Mouse (Mus musculus) C2C12 (cell line): ENCODE data around the gene Ccdc142. TPM values are rescaled to one million over a fixed set of nuclear protein-coding genes. Genes with fewer than 3 reads are reported as not detected.

Source experiments
- H3K27me3 ChIP-seq: one replicate; pipeline ENCODE4 v1.6.1; 2011; ENCODE audit not compliant: control insufficient read depth, insufficient read depth, insufficient read length
- H3K36me3 ChIP-seq: one replicate; pipeline ENCODE4 v1.6.1; 2011; ENCODE audit not compliant: control insufficient read depth, insufficient read depth
- H3K4me3 ChIP-seq: one replicate; pipeline ENCODE4 v1.5.1; 2011; ENCODE audit warnings: mild to moderate bottlenecking, control low read depth; ENCODE audit not compliant: poor library complexity, insufficient read depth, severe bottlenecking
- H3K79me2 ChIP-seq: one replicate; pipeline ENCODE4 v1.6.1; 2011; ENCODE audit not compliant: control insufficient read depth, insufficient read depth
- H3K79me3 ChIP-seq: one replicate; pipeline ENCODE4 v1.6.1; 2011; ENCODE audit warnings: low read depth, control low read depth
- H3ac ChIP-seq: one replicate; pipeline ENCODE3; 2011; ENCODE audit warnings: low read depth; ENCODE audit not compliant: control insufficient read depth, insufficient read length
- CEBPB ChIP-seq: IDR thresholded peaks from one replicate; pipeline ENCODE4 v1.6.1; 2011; ENCODE audit warnings: low read depth, mild to moderate bottlenecking, control low read depth, moderate library complexity
- CTCF ChIP-seq: IDR thresholded peaks from one replicate; pipeline ENCODE4 v1.5.1; 2011; ENCODE audit not compliant: control insufficient read depth, insufficient read depth, insufficient read length
- FOSL1 ChIP-seq: IDR thresholded peaks from one replicate; pipeline ENCODE4 v1.8.0; 2011; ENCODE audit warnings: mild to moderate bottlenecking, low read length; ENCODE audit not compliant: poor library complexity, insufficient read depth, severe bottlenecking
- MAX ChIP-seq: IDR thresholded peaks from one replicate; pipeline ENCODE4 v1.6.1; 2011; ENCODE audit warnings: mild to moderate bottlenecking, control low read depth
- MYOD1 ChIP-seq: IDR thresholded peaks from one replicate; pipeline ENCODE4 v1.6.1; 2011; ENCODE audit warnings: low read depth; ENCODE audit not compliant: control insufficient read depth, insufficient read length
- MYOG ChIP-seq: IDR thresholded peaks from one replicate; pipeline ENCODE4 v1.6.1; 2011; ENCODE audit not compliant: control insufficient read depth, insufficient read length; ENCODE audit errors: extremely low read depth
- USF1 ChIP-seq: IDR thresholded peaks from one replicate; pipeline ENCODE4 v1.6.1; 2011; ENCODE audit warnings: low read depth, mild to moderate bottlenecking, control low read depth, moderate library complexity
- polyA plus RNA-seq: library from polyadenylated mRNA; unstranded; fragments of >200 nt; fragmentation: generic; extraction: Trizol; gene quantifications from one replicate; pipeline ENCODE4 v1.2.1, GENCODE M21; 2012; ENCODE audit warnings: missing spikeins

Ccdc142 gene
- polyA plus RNA-seq, 1 experiment = 0.75 TPM

DNA sequence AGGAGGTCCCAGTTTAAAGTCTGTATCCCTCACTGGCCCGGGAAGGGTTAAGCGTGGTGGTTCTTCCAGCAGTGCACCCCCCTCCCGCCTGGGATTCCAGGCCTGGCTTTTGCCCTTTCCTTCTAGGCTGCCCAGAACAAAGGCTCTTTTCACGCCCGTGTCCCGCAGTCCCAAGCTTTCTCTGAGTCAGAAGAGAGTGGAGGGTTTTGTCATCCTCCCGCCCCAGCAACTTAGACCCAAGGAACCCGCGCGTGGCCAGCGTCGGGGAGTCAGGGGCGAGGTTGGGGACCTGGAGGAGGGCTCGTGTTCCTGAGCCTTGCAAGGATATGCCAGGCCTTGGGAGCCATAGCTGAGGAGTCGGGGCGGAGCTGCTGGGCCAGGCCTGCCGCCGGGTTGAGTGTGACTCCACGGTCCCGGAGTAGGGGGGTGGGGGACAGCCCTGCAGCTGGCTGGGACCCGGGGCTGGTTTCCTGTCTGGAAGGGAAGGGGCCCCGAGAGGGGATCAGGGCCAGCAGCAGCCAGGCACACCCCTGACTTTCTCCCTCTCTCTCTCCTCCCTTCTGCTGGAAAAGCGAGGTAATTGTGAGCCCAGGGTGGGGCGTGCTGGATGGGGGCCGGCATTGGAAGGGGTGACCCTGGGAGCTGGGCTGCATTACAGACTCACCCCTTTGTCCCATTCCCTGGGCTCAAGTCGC, 35.6 kb downstream of the Ccdc142 start:
- Histone ChIP-seq H3K79me2 (peaks cover 66% of the 10 kb centered on the region), H3K4me3 (peak overlapping the region; percentile 64), H3K36me3 (peaks cover 10% of the 10 kb centered on the region), H3K27me3 (no peaks in the 10 kb centered on the region), H3K79me3 (peaks cover 34% of the 10 kb centered on the region), H3ac (peak overlapping the region; percentile 83)
- TF ChIP-seq CEBPB = no peak
- no peak for TF ChIP-seq FOSL1
- TF ChIP-seq MYOD1 = no peak
- no peak for TF ChIP-seq MAX
- TF ChIP-seq CTCF = no peak
- no peak for TF ChIP-seq MYOG
- no peak for TF ChIP-seq USF1

DNA sequence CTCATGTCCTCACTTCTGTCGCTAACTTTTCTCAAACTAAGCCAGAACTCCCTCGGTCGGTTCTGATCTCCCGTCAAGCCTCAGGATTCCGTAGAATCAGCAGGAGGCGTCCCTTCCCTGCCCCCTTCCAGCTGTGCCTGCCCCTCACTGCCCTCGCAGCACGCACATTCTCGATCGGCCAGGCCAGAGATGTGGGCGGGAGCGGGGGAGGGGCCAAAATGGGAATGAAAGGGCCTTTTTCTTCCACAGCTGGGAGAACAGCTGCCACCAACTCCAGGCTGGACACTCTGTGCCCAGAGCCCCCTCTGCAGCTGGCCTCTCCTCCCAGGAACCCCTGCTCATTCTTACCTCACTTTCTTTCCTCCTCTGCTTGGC, 36.2 kb downstream of the Ccdc142 start:
- Histone ChIP-seq H3K27me3 (no peaks in the 10 kb centered on the region), H3K79me3 (peaks cover 34% of the 10 kb centered on the region), H3ac (peak overlapping the region; percentile 84), H3K79me2 (peaks cover 72% of the 10 kb centered on the region), H3K36me3 (peaks cover 10% of the 10 kb centered on the region), H3K4me3 (peak overlapping the region; percentile 64)
- no peak for TF ChIP-seq FOSL1
- TF ChIP-seq CEBPB = no peak
- TF ChIP-seq MYOG = no peak
- TF ChIP-seq MAX = peak; percentile 55
- TF ChIP-seq MYOD1 = peak; percentile 99
- no peak for TF ChIP-seq CTCF
- no peak for TF ChIP-seq USF1

DNA sequence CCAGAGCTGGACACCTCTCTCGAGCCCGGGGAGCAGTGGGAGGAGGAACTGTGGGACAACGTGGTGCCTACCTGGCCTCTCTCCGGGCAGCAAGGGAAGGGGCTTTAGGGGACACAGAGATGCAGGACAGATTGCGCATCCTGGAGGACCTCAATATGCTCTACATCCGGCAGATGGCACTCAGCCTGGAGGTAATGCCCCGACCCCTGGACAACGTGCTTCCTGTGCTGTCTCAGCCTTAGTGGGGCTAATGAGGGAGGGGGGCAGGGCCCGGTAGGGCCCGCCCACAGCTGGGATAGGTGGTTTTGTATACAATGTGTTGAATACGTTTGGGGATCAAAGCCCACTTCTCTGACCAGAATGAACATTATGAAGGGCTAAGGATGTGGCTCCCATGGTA, 36.7 kb downstream of the Ccdc142 start:
- peak overlapping the region; percentile 64 for H3K4me3 ChIP-seq
- peak overlapping the region; percentile 84 for H3ac ChIP-seq
- peaks cover 10% of the 10 kb centered on the region for H3K36me3 ChIP-seq
- H3K27me3 ChIP-seq = no peaks in the 10 kb centered on the region
- TF ChIP-seq USF1 (no peak), CTCF (peak; percentile 4), MYOD1 (no peak), MAX (peak; percentile 72)
- H3K79me2 ChIP-seq = peaks cover 76% of the 10 kb centered on the region
- H3K79me3 ChIP-seq = peaks cover 34% of the 10 kb centered on the region

DNA sequence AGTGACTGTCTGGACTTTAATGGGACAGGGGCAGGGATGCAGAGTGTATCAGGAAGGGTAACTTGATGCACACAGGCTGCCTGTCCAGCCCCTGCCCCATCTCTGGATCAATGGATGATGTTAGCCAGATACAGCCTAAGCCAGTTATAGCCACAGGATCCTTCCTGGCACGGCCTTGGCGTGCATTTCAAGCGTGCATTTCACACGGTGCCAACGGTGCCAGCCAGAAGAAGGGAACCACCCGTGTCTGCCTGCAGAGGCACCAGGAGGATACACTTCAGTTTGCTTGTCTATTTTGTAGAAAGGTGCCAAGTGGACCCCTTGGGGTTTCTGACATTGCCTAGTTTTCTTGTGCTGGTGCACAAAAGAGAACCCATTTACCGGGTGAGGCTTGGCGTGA, 38.6 kb downstream of the Ccdc142 start:
- Histone ChIP-seq H3K36me3 (peaks cover 10% of the 10 kb centered on the region), H3K79me3 (peaks cover 41% of the 10 kb centered on the region), H3ac (no peak overlapping the region), H3K79me2 (peaks cover 92% of the 10 kb centered on the region), H3K4me3 (no peak overlapping the region), H3K27me3 (no peaks in the 10 kb centered on the region)
- TF ChIP-seq MYOG (no peak), FOSL1 (no peak), USF1 (no peak), MAX (no peak), MYOD1 (no peak), CTCF (no peak), CEBPB (no peak)

DNA sequence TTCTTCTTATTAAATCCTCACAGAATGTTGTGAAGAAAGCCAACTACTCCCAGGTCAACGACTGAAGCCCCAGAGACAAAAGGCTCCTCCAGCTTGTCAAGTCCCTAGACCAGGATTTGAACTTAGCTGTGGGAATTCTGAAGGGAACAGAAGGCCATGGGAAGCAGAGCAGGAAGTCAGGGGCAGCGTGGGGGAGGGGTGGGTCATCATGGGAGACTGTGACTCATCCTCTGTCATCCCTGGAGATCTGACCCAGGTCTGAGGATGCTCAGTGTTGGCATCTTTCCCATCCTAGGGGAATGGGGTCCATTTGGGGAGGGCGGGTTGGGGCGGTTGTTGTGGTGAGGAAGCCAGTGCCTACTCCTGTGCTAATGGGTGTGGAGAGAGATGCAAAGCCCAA, 40.2 kb downstream of the Ccdc142 start:
- Histone ChIP-seq H3K4me3 (no peak overlapping the region), H3ac (peak overlapping the region; percentile 47), H3K36me3 (peaks cover 16% of the 10 kb centered on the region), H3K79me2 (peaks cover 87% of the 10 kb centered on the region), H3K79me3 (peaks cover 36% of the 10 kb centered on the region), H3K27me3 (no peaks in the 10 kb centered on the region)
- TF ChIP-seq MAX (peak; percentile 33), MYOG (no peak), FOSL1 (peak; percentile 38), CTCF (no peak)

DNA sequence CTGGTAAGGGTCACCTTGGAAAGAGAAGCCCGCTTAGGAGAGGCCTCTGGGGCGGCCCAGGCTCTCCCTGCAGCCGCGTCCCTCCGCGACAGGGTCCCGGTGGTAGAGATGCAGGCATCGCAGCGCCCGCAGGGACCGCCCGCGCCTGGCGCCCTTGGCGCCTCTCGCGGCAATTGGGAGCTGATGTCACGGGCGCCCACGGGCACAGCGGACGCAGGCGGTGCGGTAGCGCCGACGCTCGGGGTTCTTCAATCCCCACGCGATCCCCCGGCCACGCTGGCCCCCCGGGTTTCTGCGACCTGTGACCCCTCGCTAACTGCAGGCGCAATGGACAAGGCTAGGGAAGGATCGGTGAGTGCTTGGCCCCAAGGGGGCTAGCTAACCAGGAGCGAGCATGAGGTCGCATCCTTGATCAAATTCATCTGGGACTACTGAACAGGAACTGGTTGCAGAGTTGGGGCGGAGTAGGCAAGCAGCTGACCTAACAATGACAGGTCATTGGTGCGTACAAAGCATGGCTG, 40.9 kb downstream of the Ccdc142 start:
- TF ChIP-seq USF1 (peak; percentile 31), MAX (peak; percentile 51), CTCF (no peak), MYOG (no peak)

More for the DNA sequence above, 40.9 kb downstream of the Ccdc142 start:
- Histone ChIP-seq H3K36me3 (peaks cover 22% of the 10 kb centered on the region), H3K79me3 (peaks cover 34% of the 10 kb centered on the region), H3K79me2 (peaks cover 87% of the 10 kb centered on the region), H3K27me3 (no peaks in the 10 kb centered on the region), H3K4me3 (peak overlapping the region; percentile 27), H3ac (peak overlapping the region; percentile 47)
